Mouse (Mus musculus): ENCODE results near the gene Tead3.
"Not testable (repeated sequence)": the region's sequence is repeated elsewhere in the genome, so short reads cannot be mapped to it uniquely, and the experiment has no call there.

The Tead3 gene

GRCm38 (mm10) chr17:28360531-28361277 is 10.1 kb upstream of the Tead3 start:
- DNase-seq (ENCODE audit: low read depth, low spot score) = no peak

GRCm38 (mm10) chr17:28358576-28359261 is 8.1 kb upstream of the Tead3 start:
- DNase-seq (ENCODE audit: low read depth, low spot score) = not testable (repeated sequence)

- no peak for DNase-seq (ENCODE audit: low read depth, low spot score)
Observed at GRCm38 (mm10) chr17:28355871-28356270, 5.3 kb upstream of the Tead3 start.

GRCm38 (mm10) chr17:28352018-28352417 is 1.4 kb upstream of the Tead3 start:
- no peak for DNase-seq (ENCODE audit: low read depth, low spot score)

- DNase-seq (ENCODE audit: low read depth, low spot score) = no peak
Observed at GRCm38 (mm10) chr17:28351353-28351890, 805 bp upstream of the Tead3 start.

- DNase-seq (ENCODE audit: low read depth, low spot score) = no peak
Observed at GRCm38 (mm10) chr17:28349901-28350465, 634 bp downstream of the Tead3 start.

DNA sequence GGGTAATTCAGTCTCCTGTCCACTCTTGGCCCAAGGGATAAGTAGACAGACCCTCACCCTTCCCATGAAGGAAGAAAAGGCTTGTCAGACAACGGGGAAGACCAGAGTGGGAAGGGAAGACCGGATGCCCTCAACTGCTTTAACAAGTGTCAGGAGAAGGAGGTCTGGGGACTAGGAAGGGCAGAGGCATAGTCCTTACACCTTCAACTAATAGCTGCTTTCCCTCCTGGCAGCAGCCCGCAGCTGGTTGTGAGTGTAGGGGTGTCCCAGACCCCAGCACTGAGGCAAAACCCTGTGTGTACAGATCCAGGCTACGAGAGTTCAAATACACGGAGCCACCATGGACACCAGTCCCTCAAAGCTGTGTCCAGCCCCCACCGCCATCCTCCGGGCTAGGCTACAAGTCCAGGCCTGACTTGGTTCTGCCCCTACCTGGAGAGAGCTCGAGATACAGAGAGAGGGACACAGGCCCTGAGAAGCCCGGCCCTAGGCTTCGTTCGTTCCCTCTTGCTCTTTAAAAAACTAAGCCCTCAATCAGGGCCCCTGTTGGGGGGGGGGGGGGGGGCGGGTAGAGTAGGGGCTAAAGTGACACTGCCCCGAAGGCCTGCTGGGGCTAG is 1.2 kb downstream of the Tead3 start:
- no peak for DNase-seq (ENCODE audit: low read depth, low spot score)

DNA sequence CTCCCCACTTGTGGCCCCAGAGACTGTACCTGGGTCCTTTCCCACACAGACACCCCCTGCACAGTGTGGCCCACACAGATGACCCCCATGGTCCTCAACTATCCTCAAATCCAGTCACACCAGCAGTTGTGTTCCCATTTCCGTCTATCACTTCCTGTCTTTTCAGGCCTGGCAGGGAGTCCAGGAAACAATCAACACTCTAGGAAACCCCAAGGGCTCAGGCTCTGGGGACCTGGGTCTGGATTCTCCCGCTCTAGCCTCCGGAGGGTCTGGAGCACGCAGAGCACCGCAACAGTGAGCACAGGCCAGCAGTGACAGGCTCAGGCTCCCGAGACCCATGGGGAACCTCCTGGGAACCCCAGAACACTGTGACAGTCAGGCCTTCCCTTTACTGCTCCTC is 2.4 kb downstream of the Tead3 start:
- no peak for DNase-seq (ENCODE audit: low read depth, low spot score)

DNA sequence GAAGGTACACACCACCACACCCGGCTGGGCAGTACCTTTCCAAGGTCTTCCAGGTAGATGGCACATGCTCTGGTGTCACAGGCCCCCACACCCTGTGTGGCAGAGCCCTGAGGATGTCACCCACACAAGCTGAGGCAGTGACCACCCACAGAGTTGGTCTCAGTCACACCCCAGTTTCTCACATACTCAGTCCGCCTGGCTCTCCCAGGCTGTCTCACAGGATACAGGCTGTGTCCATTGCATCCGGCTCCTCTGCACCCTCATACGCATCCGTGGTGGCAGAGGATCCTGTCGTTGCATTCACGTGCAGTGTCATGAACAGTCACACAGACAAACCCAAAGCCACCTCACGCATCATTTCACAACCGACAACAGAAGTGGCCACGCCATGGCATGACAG is 3.3 kb downstream of the Tead3 start:
- no peak for DNase-seq (ENCODE audit: low read depth, low spot score)

GRCm38 (mm10) chr17:28345882-28346281 is 4.7 kb downstream of the Tead3 start:
- no peak for DNase-seq (ENCODE audit: low read depth, low spot score)

DNA sequence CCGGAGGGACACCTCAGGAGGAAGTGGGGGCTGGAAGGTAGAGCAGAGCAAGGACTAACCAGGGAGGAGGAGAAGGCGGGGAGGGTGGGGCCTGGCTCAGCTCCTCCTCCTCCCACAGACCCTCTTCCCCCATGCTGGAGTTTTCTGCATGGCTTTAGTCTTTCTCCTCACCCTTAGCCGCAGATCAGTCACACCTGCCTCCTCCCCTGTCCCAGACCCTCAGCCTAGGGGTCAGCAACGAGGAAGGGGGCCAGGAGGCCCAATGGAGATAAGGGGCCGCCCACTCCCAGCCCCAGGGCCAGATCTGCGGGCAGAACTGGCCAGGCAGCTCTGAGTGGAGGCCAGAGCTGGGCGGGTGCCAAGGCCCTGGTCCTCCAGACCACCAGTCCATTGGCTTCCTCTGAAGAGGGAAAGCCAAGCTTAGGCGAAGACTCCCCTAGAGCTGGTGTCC is 5.3 kb downstream of the Tead3 start:
- no peak for DNase-seq (ENCODE audit: low read depth, low spot score)

- no peak for DNase-seq (ENCODE audit: low read depth, low spot score)
Observed at GRCm38 (mm10) chr17:28344670-28345069, 5.9 kb downstream of the Tead3 start.

DNA sequence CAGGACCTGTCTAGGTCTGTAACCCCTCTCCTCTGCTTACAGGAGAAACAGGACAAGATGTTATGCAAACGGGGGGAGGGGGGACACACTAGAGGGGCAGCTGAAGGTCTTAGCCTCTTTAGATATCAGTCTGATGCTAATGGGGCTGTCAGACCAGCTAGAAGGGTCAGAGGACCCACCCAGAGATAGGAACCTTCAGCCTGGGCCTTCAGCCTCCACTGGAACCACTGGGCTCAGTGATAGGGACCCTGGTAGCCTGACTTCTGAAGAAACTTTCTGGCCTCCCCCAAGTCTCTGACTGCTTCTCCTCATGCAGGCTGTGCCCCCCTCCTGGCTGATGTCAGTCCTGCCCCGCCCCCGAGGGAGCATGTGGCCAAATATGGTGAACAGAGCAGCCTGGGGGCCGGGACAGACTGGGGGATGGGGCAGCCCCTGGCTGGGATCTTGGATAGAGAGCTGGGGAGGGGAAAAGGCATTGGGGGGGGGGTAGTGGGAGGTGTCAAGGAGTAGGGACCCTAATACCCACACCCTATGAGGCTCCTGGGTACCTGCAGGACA is 6.5 kb downstream of the Tead3 start:
- DNase-seq (ENCODE audit: low read depth, low spot score) = no peak

- DNase-seq (ENCODE audit: low read depth, low spot score) = peak; percentile 75
Observed at GRCm38 (mm10) chr17:28341091-28341490, 9.5 kb downstream of the Tead3 start.

- DNase-seq (ENCODE audit: low read depth, low spot score) = no peak
Observed at GRCm38 (mm10) chr17:28340578-28340977, 10.0 kb downstream of the Tead3 start.

DNA sequence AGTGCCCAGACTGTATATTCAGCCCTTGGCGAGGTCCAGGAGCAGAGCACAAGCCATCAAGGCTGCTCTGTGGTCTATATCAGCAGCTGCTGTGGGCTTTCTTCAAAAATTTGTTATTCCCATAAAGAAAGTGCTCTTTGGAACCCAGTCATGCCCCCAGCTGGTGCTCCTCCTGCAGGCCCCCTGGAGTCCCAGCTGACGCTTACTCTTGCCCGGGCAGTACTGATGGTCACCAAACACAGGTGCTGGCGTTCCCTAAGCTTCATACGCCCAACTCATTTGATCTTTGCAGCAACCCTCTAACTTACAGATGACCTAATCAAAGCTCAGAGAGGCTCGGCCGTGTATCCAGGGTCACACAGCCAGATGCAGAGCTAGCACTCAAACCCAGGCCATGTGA is 13.1 kb downstream of the Tead3 start:
- no peak for DNase-seq (ENCODE audit: low read depth, low spot score)

GRCm38 (mm10) chr17:28335267-28335666 is 15.3 kb downstream of the Tead3 start:
- no peak for DNase-seq (ENCODE audit: low read depth, low spot score)

- DNase-seq (ENCODE audit: low read depth, low spot score) = no peak
Observed at GRCm38 (mm10) chr17:28332915-28333546, 17.6 kb downstream of the Tead3 start.

DNA sequence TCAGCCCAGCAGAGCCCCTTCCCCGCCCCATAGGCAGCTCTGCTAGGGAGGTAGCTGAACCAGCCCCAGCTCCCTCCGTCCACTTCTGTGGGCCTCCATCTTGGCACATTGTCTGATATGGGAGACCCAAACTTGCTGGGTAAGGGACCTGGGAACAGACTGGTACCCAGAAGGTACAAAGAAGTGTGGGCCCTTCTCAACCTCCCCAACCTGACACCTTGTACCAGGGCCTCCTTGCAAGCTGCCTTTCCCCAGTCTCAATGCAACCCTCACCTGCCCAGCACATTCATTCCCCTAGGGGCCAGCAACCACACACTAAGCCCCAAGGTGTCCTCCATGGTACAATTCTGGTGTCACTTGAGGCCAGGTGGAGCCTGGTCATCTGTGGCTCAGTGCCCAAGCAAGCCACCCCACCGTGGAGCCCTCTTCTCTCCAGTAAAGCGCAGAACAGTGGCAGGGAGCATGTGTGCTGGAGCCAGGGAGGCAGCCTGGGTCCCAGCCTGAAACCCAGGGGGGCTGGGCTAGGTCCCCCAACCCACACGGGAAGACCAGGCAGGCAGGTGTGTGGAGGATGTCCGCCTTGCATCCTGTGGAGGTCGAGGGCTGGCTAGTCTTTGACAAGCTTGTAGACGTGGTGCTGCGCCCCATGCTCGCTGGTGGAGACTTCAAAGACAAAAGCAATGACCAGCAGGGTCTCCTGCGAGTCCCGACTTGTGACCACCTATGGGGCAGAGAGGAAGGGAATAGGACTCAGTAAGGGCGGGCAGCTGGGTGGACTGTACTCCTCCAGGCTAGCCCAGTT is 18.3 kb downstream of the Tead3 start:
- no peak for DNase-seq (ENCODE audit: low read depth, low spot score)

All from retina, postnatal 7 days (tissue).